Mouse (Mus musculus) C2C12 (cell line): ENCODE results near the gene Olfr1426. TPM values are rescaled to one million over a fixed set of nuclear protein-coding genes. Genes with fewer than 3 reads are reported as not detected.
"Not testable (repeated sequence)": the region's sequence is repeated elsewhere in the genome, so short reads cannot be mapped to it uniquely, and the experiment has no call there.

Source experiments
- H3K27me3 ChIP-seq: one replicate; pipeline ENCODE4 v1.6.1; 2011; ENCODE audit not compliant: control insufficient read depth, insufficient read depth, insufficient read length
- H3K36me3 ChIP-seq: one replicate; pipeline ENCODE4 v1.6.1; 2011; ENCODE audit not compliant: control insufficient read depth, insufficient read depth
- H3K4me3 ChIP-seq: one replicate; pipeline ENCODE4 v1.5.1; 2011; ENCODE audit warnings: mild to moderate bottlenecking, control low read depth; ENCODE audit not compliant: poor library complexity, insufficient read depth, severe bottlenecking
- H3K79me2 ChIP-seq: one replicate; pipeline ENCODE4 v1.6.1; 2011; ENCODE audit not compliant: control insufficient read depth, insufficient read depth
- H3K79me3 ChIP-seq: one replicate; pipeline ENCODE4 v1.6.1; 2011; ENCODE audit warnings: low read depth, control low read depth
- H3ac ChIP-seq: one replicate; pipeline ENCODE3; 2011; ENCODE audit warnings: low read depth; ENCODE audit not compliant: control insufficient read depth, insufficient read length
- CEBPB ChIP-seq: IDR thresholded peaks from one replicate; pipeline ENCODE4 v1.6.1; 2011; ENCODE audit warnings: low read depth, mild to moderate bottlenecking, control low read depth, moderate library complexity
- CTCF ChIP-seq: IDR thresholded peaks from one replicate; pipeline ENCODE4 v1.5.1; 2011; ENCODE audit not compliant: control insufficient read depth, insufficient read depth, insufficient read length
- FOSL1 ChIP-seq: IDR thresholded peaks from one replicate; pipeline ENCODE4 v1.8.0; 2011; ENCODE audit warnings: mild to moderate bottlenecking, low read length; ENCODE audit not compliant: poor library complexity, insufficient read depth, severe bottlenecking
- MAX ChIP-seq: IDR thresholded peaks from one replicate; pipeline ENCODE4 v1.6.1; 2011; ENCODE audit warnings: mild to moderate bottlenecking, control low read depth
- MYOD1 ChIP-seq: IDR thresholded peaks from one replicate; pipeline ENCODE4 v1.6.1; 2011; ENCODE audit warnings: low read depth; ENCODE audit not compliant: control insufficient read depth, insufficient read length
- MYOG ChIP-seq: IDR thresholded peaks from one replicate; pipeline ENCODE4 v1.6.1; 2011; ENCODE audit not compliant: control insufficient read depth, insufficient read length; ENCODE audit errors: extremely low read depth
- USF1 ChIP-seq: IDR thresholded peaks from one replicate; pipeline ENCODE4 v1.6.1; 2011; ENCODE audit warnings: low read depth, mild to moderate bottlenecking, control low read depth, moderate library complexity
- polyA plus RNA-seq: library from polyadenylated mRNA; unstranded; fragments of >200 nt; fragmentation: generic; extraction: Trizol; gene quantifications from one replicate; pipeline ENCODE4 v1.2.1, GENCODE M21; 2012; ENCODE audit warnings: missing spikeins

The Olfr1426 gene
- polyA plus RNA-seq, 1 experiment = not detected

- no peaks in the 10 kb centered on the region for H3K36me3 ChIP-seq
- H3ac ChIP-seq = no peak overlapping the region
- no peak overlapping the region for H3K4me3 ChIP-seq
- H3K27me3 ChIP-seq = no peaks in the 10 kb centered on the region
- no peaks in the 10 kb centered on the region for H3K79me3 ChIP-seq
- H3K79me2 ChIP-seq = no peaks in the 10 kb centered on the region
- TF ChIP-seq CEBPB = no peak
- TF ChIP-seq USF1 = no peak
- TF ChIP-seq MYOG = no peak
- TF ChIP-seq CTCF = no peak
- TF ChIP-seq FOSL1 = no peak
- TF ChIP-seq MYOD1 = no peak
- TF ChIP-seq MAX = no peak
Measured at GRCm38 (mm10) chr19:12104541-12104940, 12.7 kb upstream of the Olfr1426 start.

GRCm38 (mm10) chr19:12103234-12103633, 11.4 kb upstream of the Olfr1426 start, which contains the start of gene Olfr1427:
Gene Olfr1427, minus strand, starts transcription at chr19:12103334.
- Histone ChIP-seq H3ac (no peak within 1 kb of the TSS), H3K79me3 (no peaks in the 10 kb centered on the region), H3K27me3 (no peaks in the 10 kb centered on the region), H3K79me2 (no peaks in the 10 kb centered on the region), H3K36me3 (no peaks in the 10 kb centered on the region), H3K4me3 (no peak within 1 kb of the TSS)
- TF ChIP-seq FOSL1 = no peak
- no peak for TF ChIP-seq CTCF
- TF ChIP-seq MYOG = no peak
- TF ChIP-seq MYOD1 = no peak
- TF ChIP-seq CEBPB = no peak
- no peak for TF ChIP-seq USF1
- no peak for TF ChIP-seq MAX

- H3K27me3 ChIP-seq, H3K36me3 ChIP-seq, H3K79me3 ChIP-seq, H3K79me2 ChIP-seq, H3K4me3 ChIP-seq, H3ac ChIP-seq: not testable (repeated sequence)
Measured at GRCm38 (mm10) chr19:12077631-12078030, 14.2 kb downstream of the Olfr1426 start, which contains the start of gene Olfr1425. Gene Olfr1425, minus strand, starts transcription at chr19:12077731.

GRCm38 (mm10) chr19:12069546-12069945, 22.3 kb downstream of the Olfr1426 start:
- H3ac ChIP-seq, H3K27me3 ChIP-seq, H3K36me3 ChIP-seq, H3K79me2 ChIP-seq, H3K79me3 ChIP-seq, H3K4me3 ChIP-seq: not testable (repeated sequence)

GRCm38 (mm10) chr19:12067806-12068205, 24.0 kb downstream of the Olfr1426 start:
- not testable (repeated sequence) for H3K4me3 ChIP-seq, H3K79me3 ChIP-seq, H3K79me2 ChIP-seq, H3K27me3 ChIP-seq, H3K36me3 ChIP-seq, H3ac ChIP-seq

- H3K36me3 ChIP-seq, H3K27me3 ChIP-seq, H3K79me2 ChIP-seq, H3ac ChIP-seq, H3K4me3 ChIP-seq, H3K79me3 ChIP-seq: not testable (repeated sequence)
Measured at GRCm38 (mm10) chr19:12062582-12062981, 29.2 kb downstream of the Olfr1426 start, which contains the start of gene Olfr1424. Gene Olfr1424, minus strand, starts transcription at chr19:12062682.

- H3K36me3 ChIP-seq = no peaks in the 10 kb centered on the region
- no peaks in the 10 kb centered on the region for H3K79me3 ChIP-seq
- H3K4me3 ChIP-seq = no peak overlapping the region
- H3K27me3 ChIP-seq = no peaks in the 10 kb centered on the region
- H3ac ChIP-seq = no peak overlapping the region
- TF ChIP-seq CEBPB = no peak
- TF ChIP-seq MYOD1 = no peak
- no peak for TF ChIP-seq CTCF
- no peaks in the 10 kb centered on the region for H3K79me2 ChIP-seq
Measured at GRCm38 (mm10) chr19:12043163-12043562, 48.6 kb downstream of the Olfr1426 start.
